Mouse (Mus musculus) lung, postnatal 4 days (tissue): Measurements from ENCODE around the gene Zfp541.

Source experiments
- DNase-seq, 2 experiments: peaks; one replicate each; pipeline ENCODE4 v3.0.0; 2021

Zfp541 gene

DNA sequence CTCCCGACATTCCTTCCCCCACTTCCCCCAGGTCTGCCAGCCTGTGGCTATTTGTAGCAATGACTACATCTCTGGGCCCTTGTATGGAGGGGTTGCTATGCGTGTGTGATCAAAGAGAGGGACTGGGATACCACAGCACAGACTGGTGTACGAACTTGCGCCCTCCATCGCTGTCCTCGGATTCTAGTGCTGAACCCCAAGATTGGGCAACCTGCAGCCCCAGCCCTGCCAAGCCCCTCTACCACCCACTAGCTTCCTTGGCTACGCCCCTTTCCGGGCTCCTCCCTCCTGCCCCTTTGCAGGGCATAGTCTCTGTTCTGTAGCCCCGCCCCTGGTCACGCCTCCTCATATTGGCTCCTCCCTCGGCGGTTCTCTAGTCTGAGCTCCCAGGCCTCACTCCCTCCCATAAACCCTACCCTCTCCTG, 67.8 kb downstream of the Zfp541 start, which contains the start of gene Slc8a2:
Slc8a2 (plus strand) TSS at position 406 of the 425 bp plus-strand sequence.
- DNase-seq = peak; percentile 76 to 82

DNA sequence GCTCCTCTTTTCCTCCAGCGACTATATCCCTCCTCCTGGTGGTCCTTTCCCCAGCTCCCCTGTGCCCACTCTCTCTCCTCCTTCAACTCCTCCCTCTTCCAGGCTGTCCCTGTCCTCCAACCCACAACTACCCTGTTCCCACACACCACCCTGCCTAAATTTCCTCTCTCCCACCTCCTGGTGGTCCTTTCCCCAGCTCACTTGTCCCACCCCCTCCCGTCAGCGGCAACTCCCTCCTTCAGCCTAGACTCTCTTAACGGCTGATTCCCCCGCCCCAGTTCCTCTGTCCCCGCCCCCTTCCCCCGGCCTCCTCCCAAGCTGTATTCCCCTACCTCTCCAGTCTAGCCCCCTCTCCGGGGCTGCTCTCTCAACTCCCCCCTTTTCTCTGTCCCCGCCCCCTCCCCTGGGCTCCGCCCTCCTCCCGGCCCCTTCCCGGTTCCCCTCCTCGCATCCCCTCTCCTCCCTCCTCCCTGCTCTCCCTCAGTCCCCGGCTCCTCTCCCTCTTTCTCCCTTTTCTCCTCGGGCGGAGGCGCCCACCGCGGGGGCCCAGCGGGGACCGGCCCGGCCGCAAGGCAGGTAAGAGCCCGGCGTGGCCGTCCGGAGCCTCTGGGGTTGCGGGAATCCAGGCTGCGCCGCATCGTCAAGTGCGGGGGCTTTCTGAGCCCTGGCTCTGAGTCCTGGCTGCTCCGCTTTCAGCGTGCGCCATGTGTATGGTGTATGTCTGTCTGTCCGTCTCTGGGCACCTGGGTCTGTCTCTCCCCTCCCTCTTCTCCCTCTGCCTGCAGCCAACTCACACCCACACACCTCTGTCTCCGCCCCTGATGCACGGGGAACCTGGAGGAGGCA, 68.5 kb downstream of the Zfp541 start:
- DNase-seq = peak in 1 of 2 experiments; percentile 34

DNA sequence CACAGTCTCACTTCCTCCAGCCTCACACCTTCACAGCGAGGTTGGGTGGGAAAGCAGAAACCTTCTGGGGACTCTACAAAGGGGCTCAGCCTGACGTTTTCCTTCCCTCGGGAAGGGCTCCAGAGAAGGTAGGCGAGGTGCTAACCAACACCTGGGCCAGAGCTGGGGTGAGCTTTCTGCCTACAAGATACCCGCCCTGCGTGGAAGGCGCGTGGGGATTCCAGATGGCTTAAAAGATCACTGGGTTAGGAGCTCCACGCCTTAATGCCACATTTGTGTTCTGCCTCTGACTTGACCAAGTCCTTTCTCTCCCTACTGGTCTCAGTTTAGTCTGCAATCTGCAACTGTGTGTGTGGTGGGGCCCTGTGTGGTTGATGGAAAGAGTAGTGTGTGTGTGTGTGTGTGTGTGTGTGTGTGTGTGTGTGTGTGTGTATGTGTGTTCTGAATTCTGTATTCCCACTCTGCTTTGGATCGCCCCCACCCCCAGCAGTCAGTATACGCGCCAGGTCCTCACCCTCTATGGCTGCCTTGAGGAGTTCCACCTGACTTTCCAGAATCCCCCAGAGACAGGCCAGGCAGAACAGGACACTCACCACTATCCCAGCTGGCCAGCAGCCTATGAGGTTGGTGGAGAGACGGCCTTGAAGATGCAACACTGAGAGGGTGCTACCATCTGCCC, 69.5 kb downstream of the Zfp541 start:
- no peak for DNase-seq

DNA sequence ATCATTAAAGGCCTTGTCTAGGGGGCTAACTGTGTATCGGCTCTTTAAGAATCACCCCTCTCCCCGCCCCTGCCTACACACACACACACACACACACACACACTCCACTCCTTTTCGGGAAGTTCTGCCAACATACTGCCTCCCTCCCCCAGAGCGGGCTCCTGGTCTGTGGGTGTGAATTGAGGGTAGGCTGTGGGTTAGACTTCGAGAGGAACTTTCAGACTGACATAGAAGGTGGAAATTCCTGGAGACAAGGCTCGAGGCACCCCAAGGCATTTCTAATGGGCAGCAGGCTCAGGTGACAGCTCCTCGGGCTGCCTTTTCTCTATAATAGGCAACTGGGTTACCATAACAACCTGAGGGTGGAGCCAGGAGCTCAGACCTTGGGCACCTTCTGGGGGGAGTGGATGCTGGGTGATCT, 70.6 kb downstream of the Zfp541 start:
- no peak for DNase-seq

DNA sequence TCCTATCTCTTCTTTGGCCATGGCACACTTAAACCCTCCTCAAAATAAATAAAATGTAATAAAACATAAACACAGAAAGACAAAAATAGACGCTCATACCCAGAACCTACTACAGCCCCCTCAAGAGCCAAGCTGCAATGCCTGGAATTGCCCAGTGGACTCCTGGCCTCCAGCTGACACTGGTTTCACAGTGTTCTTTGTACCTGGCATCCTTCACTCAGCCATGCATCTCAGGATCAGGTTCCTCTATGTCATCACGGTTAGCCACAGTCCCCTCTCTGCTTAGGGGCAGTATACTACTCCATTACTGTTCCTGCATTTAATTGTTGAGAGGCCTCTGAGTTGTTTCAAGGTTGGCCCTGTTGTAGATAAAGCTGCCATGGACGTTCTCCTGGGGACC, 71.3 kb downstream of the Zfp541 start:
- no peak for DNase-seq

DNA sequence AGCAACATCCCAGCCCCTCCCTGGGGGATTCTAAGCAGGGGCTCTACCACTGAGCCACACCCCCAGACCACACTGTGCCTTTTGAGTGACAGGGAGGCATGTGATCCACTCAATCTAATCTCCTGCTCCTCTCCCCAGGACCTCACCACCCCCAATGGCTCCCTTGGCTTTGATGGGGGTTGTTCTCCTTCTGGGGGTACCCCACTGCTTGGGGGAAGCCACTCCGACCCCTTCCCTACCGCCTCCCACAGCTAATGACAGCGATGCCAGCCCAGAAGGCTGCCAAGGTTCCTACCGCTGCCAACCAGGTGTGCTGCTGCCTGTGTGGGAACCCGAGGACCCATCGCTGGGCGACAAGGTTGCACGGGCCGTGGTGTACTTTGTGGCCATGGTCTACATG, 72.1 kb downstream of the Zfp541 start:
- DNase-seq = no peak

DNA sequence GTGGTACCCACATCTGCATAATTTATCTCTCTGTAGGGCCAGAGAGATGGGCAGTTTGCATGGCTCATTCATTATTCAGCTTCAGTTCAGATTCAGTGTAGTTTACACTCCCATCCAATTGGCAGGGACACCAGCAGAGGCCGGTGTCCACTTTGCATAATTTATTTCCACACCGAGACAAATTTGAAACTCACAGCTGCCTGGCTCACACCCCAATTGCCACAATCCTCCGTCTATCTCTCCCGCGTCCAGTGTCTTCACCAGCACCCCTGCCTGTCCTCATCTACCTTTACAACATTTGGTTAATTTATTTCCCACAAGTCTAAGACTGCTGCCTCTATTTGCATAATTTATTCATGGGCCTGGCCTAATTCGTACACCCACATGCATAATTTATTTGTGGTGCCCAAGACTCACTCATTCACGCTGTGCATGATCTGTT, 73.4 kb downstream of the Zfp541 start:
- no peak for DNase-seq
